Comparison of ENCODE assay signal across 12 mouse cellular contexts in the genomic region with DNA sequence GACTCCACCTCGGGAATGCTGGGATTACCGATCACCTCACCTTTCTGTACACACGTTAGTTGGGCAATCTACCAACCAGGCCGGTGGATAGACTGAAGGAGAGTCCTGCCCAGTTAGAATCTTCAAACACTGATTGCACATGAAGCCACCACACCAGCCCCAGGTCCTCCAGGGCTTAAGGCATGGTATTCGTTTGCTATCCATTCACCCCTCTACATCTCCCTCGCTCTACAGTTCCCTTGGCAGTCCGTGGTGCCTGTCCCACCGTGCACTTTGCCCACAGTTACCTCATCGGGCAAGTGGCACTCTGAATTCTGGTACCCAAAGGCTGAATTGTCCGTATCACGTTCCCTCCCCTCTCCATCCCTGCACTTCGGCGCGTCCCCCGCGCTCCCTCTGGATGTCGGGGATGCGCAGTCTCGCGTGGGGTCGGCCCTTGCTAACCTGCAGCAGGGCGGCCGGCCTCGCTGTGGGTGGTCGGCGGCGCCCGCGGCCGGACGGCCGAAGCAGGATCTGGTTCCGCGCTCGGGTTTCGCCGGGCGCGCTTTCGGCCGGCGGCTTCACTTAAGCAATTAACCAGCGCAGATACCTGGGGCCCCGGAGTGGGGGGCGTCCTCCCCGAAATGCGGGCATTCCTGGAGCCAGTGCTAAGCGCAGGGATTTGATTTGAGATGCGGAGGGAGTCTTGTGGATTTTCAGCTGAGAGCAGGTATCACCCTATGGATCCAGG. TPM values are rescaled to one million over a fixed set of nuclear protein-coding genes. Genes with fewer than 3 reads are reported as not detected.
DNase-seq lines count a peak whose midpoint lies in the region; ATAC-seq and TF ChIP-seq lines count a peak whose summit lies in the region.
"Had no signal": no experiment of that assay in that cellular context is flagged by ENCODE, and none has a peak within 500 bp of the region (broad histone marks: within the 10 kb centered on the region; RNA-seq: fewer than 3 reads in every experiment).

No protein-coding gene starts in this region.

- H3K4me3 ChIP-seq in kidney, embryonic 15.5 days (replicated peaks), result no peak overlapping the region
- peak overlapping the region; percentile 8; the same call in 1 of the 2 replicates for H3K4me3 ChIP-seq in limb, embryonic 14.5 days (replicated peaks; ENCODE audit: low read length)
- H3K4me3 ChIP-seq: heart, adult 2 months; neural tube, embryonic 13.5 days had no signal

- H3K4me1 ChIP-seq in kidney, embryonic 15.5 days, result peaks cover 37% of the 10 kb centered on the region
- peaks cover 12% of the 10 kb centered on the region for H3K4me1 ChIP-seq in limb, embryonic 14.5 days (ENCODE audit: control insufficient read depth, insufficient read depth, low read length)

- no peak overlapping the region for H3K27ac ChIP-seq in kidney, embryonic 15.5 days
- H3K27ac ChIP-seq in limb, embryonic 14.5 days (replicated peaks; ENCODE audit: low read depth, low read length), result no peak overlapping the region
- H3K27ac ChIP-seq: heart, adult 2 months; neural tube, embryonic 13.5 days had no signal

- no peaks in the 10 kb centered on the region for H3K9me3 ChIP-seq in kidney, embryonic 15.5 days (replicated peaks)
- H3K9me3 ChIP-seq in limb, embryonic 14.5 days (ENCODE audit: control insufficient read depth, low read length), result no peaks in the 10 kb centered on the region

- ATAC-seq in kidney, embryonic 15.5 days (replicated peaks; ENCODE audit: low FRiP score), result no peak
- no peak for ATAC-seq in limb, embryonic 14.5 days (ENCODE audit: low FRiP score, low read depth)

- H3K36me3 ChIP-seq in kidney, embryonic 15.5 days, result no peaks in the 10 kb centered on the region
- H3K36me3 ChIP-seq in limb, embryonic 14.5 days (ENCODE audit: control insufficient read depth, insufficient read depth, low read length), result no peaks in the 10 kb centered on the region
- H3K36me3 ChIP-seq: neural tube, embryonic 13.5 days had no signal

- DNase-seq in kidney, postnatal 10 days, result no peak
- DNase-seq in ES-CJ7 (ENCODE audit: low read depth, low spot score) (peak; percentile 56), ZHBTc4 (ENCODE audit: low read depth, low spot score) (peak; percentile 38)
- DNase-seq in limb, embryonic 14.5 days (ENCODE audit: low spot score), result no peak
- no peak for DNase-seq in B cell, adult 2 months
- DNase-seq in cerebellum, postnatal 4 days (ENCODE audit: low spot score in 2 of 2), result no peak
- DNase-seq: heart, adult 2 months; kidney, adult 11 months; right cerebral cortex, postnatal 25 days had no signal

- peaks cover 100% of the 10 kb centered on the region for H3K27me3 ChIP-seq in kidney, embryonic 15.5 days
- H3K27me3 ChIP-seq in limb, embryonic 14.5 days (ENCODE audit: control insufficient read depth, insufficient read depth, low read length), result peaks cover 98% of the 10 kb centered on the region

- H3K9ac ChIP-seq in kidney, embryonic 15.5 days, result no peak overlapping the region
- no peak overlapping the region for H3K9ac ChIP-seq in limb, embryonic 14.5 days (ENCODE audit: low read depth, low read length, severe bottlenecking)
- H3K9ac ChIP-seq: neural tube, embryonic 13.5 days had no signal

- H3K4me2 ChIP-seq in kidney, embryonic 15.5 days, result peak overlapping the region; percentile 14
- no peak overlapping the region for H3K4me2 ChIP-seq in limb, embryonic 14.5 days (replicated peaks; ENCODE audit: low read depth, low read length, severe bottlenecking)
- H3K4me2 ChIP-seq: neural tube, embryonic 13.5 days had no signal

- WGBS in kidney, embryonic 15.5 days, result under 1% methylated on average over 49 of the region's 49 CpGs
- under 1% methylated on average over 49 of the region's 49 CpGs for WGBS in limb, embryonic 14.5 days

- no peak for TF ChIP-seq POLR2A in limb, embryonic 14.5 days (IDR thresholded peaks at IDR 0.05; ENCODE audit: borderline replicate concordance, extremely low read depth, insufficient read depth, insufficient read length)

RNA-seq across cellular contexts. Expression of gene Foxf1, which starts 3.7 kb away (rescaled TPM):
- polyA plus RNA-seq in kidney, embryonic 15.5 days (2015; fragmentation: Nextera tagmentation; extraction: Ambion mirVana), result 1.6 and 5.2 TPM in 2 replicates
- polyA plus RNA-seq in limb, embryonic 14.5 days (2012; rRNA removed), result 0.54 and 1.00 TPM in 2 replicates
- polyA plus RNA-seq in limb, embryonic 14.5 days (2014; fragmentation: Nextera tagmentation; extraction: Ambion mirVana), result 0.15 and 0.28 TPM in 2 replicates

RNA-seq across cellular contexts. Expression of gene Mthfsd, which starts 27.7 kb away (rescaled TPM):
- 65.5 and 67.1 TPM in 2 replicates for polyA plus RNA-seq in kidney, embryonic 15.5 days (2015; fragmentation: Nextera tagmentation; extraction: Ambion mirVana)
- 120 and 122 TPM in 2 replicates for polyA plus RNA-seq in limb, embryonic 14.5 days (2012; rRNA removed)
- polyA plus RNA-seq in limb, embryonic 14.5 days (2014; fragmentation: Nextera tagmentation; extraction: Ambion mirVana), result 59.9 and 62.8 TPM in 2 replicates

RNA-seq across cellular contexts. Expression of gene Foxc2, which starts 35.4 kb away (rescaled TPM):
- polyA plus RNA-seq in kidney, embryonic 15.5 days (2015; fragmentation: Nextera tagmentation; extraction: Ambion mirVana), result 40.8 and 42.3 TPM in 2 replicates
- 14.3 and 24.4 TPM in 2 replicates for polyA plus RNA-seq in limb, embryonic 14.5 days (2012; rRNA removed)
- 9.7 and 12.5 TPM in 2 replicates for polyA plus RNA-seq in limb, embryonic 14.5 days (2014; fragmentation: Nextera tagmentation; extraction: Ambion mirVana)

RNA-seq across cellular contexts. Expression of gene Foxl1, which starts 47.2 kb away (rescaled TPM):
- polyA plus RNA-seq in kidney, embryonic 15.5 days (2015; fragmentation: Nextera tagmentation; extraction: Ambion mirVana), result 6.7 and 6.9 TPM in 2 replicates
- polyA plus RNA-seq in limb, embryonic 14.5 days (2012; rRNA removed), result 0.40 and 0.72 TPM in 2 replicates
- 0.18 and 0.28 TPM in 2 replicates for polyA plus RNA-seq in limb, embryonic 14.5 days (2014; fragmentation: Nextera tagmentation; extraction: Ambion mirVana)
- polyA plus RNA-seq: testis, adult 2 months had no signal

Comparison
In these comparisons a context has a peak if more than half of its experiments do, and no peak if none do; other contexts are left out.
1. DNase-seq: peak in ES-CJ7 (single experiment) and ZHBTc4 (single experiment); none in kidney, postnatal 10 days (single experiment), limb, embryonic 14.5 days (single experiment), B cell, adult 2 months (0 of 2) and cerebellum, postnatal 4 days (0 of 2).